Mouse (Mus musculus) thymus, adult 2 months (tissue): ENCODE measurements around the gene Dpysl4.

Experiments
- CTCF ChIP-seq: fragments of 200-500 bp; IDR thresholded peaks from 2 replicates; pipeline ENCODE4 v1.5.1; 2012; ENCODE audit warnings: mild to moderate bottlenecking, control low read depth, low read length, moderate library complexity, borderline replicate concordance; ENCODE audit not compliant: control insufficient read depth, poor library complexity, insufficient read depth; ENCODE audit errors: extremely low read depth
- POLR2A ChIP-seq: fragments of 200-500 bp; IDR thresholded peaks from 2 replicates; pipeline ENCODE4 v1.6.1; 2012; ENCODE audit warnings: mild to moderate bottlenecking, low read length, control low read depth, moderate library complexity; ENCODE audit not compliant: control insufficient read depth, poor library complexity, insufficient read depth; ENCODE audit errors: extremely low read depth

DNA sequence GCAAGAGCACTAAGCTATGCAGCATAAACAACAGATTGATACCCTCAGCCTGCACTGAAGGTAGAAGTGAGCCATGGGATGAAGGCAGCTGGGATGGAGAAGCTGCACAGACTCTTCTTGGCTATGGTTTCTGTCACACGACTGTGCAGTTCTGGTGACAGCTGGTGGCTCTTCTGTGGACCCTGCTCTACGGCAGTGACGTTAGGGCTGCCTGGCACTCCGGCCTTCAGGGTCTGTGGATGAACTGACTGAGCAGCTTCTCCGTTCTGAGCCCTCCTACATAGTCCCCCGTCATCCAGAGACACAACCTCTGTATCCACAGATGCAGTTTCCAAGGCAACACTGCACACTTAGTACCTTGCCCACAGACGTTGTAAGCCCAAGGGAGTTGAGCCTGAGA, 40.7 kb downstream of the Dpysl4 start:
- TF ChIP-seq CTCF, result no peak
- no peak for TF ChIP-seq POLR2A
